Mouse (Mus musculus) forebrain, embryonic 15.5 days (tissue): Measurements from ENCODE around the gene Gm4214. TPM values are rescaled to one million over a fixed set of nuclear protein-coding genes. Genes with fewer than 3 reads are reported as not detected.
"Not testable (repeated sequence)": the region's sequence is repeated elsewhere in the genome, so short reads cannot be mapped to it uniquely, and the experiment has no call there.

ENCODE experiments used
- ATAC-seq: fragments of 200-750 bp; cut with Nextera tagmentation; replicated peaks from 2 replicates; pipeline ENCODE4 v1.8.0; 2017; ENCODE audit warnings: mild to moderate bottlenecking, moderate TSS enrichment, moderate library complexity
- H3K27ac ChIP-seq: fragments of 300-500 bp; sonication (generic); replicated peaks from 2 replicates; pipeline ENCODE4 v1.5.1; 2015; ENCODE audit warnings: mild to moderate bottlenecking, inconsistent platforms
- H3K27me3 ChIP-seq: fragments of 300-500 bp; sonication (generic); 2 replicates; pipeline ENCODE4 v1.6.1; 2015; ENCODE audit warnings: inconsistent platforms
- H3K36me3 ChIP-seq: fragments of 300-500 bp; sonication (generic); 2 replicates; pipeline ENCODE4 v1.6.1; 2015; ENCODE audit warnings: mild to moderate bottlenecking, inconsistent platforms
- H3K4me1 ChIP-seq: fragments of 300-500 bp; sonication (generic); 2 replicates; pipeline ENCODE4 v1.6.1; 2015; ENCODE audit warnings: inconsistent platforms
- H3K4me2 ChIP-seq: fragments of 300-500 bp; sonication (generic); replicated peaks from 2 replicates; pipeline ENCODE4 v1.6.1; 2015; ENCODE audit warnings: mild to moderate bottlenecking, inconsistent platforms
- H3K4me3 ChIP-seq: fragments of 300-500 bp; sonication (generic); 2 replicates; pipeline ENCODE4 v1.5.1; 2015; ENCODE audit warnings: mild to moderate bottlenecking, inconsistent platforms
- H3K9ac ChIP-seq: fragments of 300-500 bp; sonication (generic); replicated peaks from 2 replicates; pipeline ENCODE4 v1.6.1; 2015; ENCODE audit warnings: mild to moderate bottlenecking, inconsistent platforms
- H3K9me3 ChIP-seq: fragments of 300-500 bp; sonication (generic); 2 replicates; pipeline ENCODE4 v1.6.1; 2016; ENCODE audit warnings: inconsistent platforms
- WGBS: fragments of 180-500 bp; shearing (Covaris S2); methylation state at CpG from one replicate; pipeline ENCODE4 v1.1.7; 2015; ENCODE audit warnings: mixed read lengths; 5-methylcytosine and 5-hydroxymethylcytosine counted together
- polyA plus RNA-seq: library from polyadenylated mRNA; unstranded; fragments of >200 nt; fragmentation: Nextera tagmentation; extraction: Ambion mirVana; gene quantifications from 2 replicates; pipeline ENCODE4 v1.2.1, GENCODE M21; 2015

Gm4214 gene
- not detected in 2 replicates for polyA plus RNA-seq

DNA sequence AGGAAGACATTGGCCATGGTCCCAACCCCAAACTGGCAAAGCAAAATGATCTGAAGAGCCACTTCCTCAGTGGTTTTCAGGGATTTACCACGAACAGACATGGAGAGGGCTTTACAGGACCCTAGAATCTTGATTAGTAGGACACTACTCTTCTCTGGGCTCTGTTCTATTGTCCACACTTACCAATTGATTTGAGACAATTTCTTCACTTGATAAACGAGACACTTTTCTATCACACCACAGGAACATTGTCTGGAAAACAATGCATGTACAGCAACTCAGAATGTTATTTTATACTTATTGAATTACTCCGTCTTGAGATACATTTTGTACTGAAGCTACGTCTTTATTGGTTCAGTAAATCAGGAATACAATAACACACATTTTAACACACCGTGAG, at the start of gene Gm4214:
Gene Gm4214, minus strand, starts transcription at position 101 of the 400 bp plus-strand sequence.
- H3K9me3 ChIP-seq, H3K27me3 ChIP-seq, H3K9ac ChIP-seq, H3K36me3 ChIP-seq, H3K4me2 ChIP-seq, H3K4me1 ChIP-seq, ATAC-seq, H3K27ac ChIP-seq, H3K4me3 ChIP-seq: not testable (repeated sequence)
- WGBS, result no CpG with 5 or more reads among the region's 5 CpGs

DNA sequence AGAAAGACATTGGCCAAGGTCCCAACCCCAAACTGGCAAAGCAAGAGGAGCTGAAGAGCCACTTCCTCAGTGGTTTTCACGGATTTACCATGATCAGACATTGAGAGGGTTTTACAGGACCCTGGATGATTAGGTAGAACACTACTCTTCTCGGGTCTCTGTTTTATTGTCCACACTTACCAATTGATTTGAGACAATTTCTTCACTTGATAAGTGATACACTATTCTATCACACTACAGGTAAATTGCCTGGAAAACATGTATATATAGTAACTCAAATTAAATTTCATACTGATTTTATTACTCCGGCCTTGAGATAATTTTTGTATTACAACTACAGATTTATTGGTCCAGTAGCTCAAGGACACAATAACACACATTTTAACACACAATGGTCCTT, 35.4 kb upstream of the Gm4214 start, which contains the start of gene Gm4216:
Gene Gm4216, minus strand, starts transcription at position 101 of the 400 bp plus-strand sequence.
- not testable (repeated sequence) for H3K4me2 ChIP-seq, H3K27ac ChIP-seq, H3K27me3 ChIP-seq, ATAC-seq, H3K9me3 ChIP-seq, H3K36me3 ChIP-seq, H3K9ac ChIP-seq, H3K4me1 ChIP-seq, H3K4me3 ChIP-seq
- WGBS, result no CpG with 5 or more reads among the region's 3 CpGs

Other genes starting within 250 kb of the Gm4214 start
- gene Vmn1r157, start 223.0 kb downstream of the Gm4214 start, polyA plus RNA-seq, result not detected in 2 replicates
- gene Vmn1r158, start 193.9 kb downstream of the Gm4214 start, polyA plus RNA-seq, result not detected in 2 replicates
- not detected in 2 replicates for gene Vmn1r159, start 141.1 kb downstream of the Gm4214 start, polyA plus RNA-seq
- gene Vmn1r160, start 113.4 kb downstream of the Gm4214 start, polyA plus RNA-seq, result not detected in 2 replicates
- not detected in 2 replicates for gene Gm4216, start 35.2 kb upstream of the Gm4214 start, polyA plus RNA-seq
- gene Vmn1r163, start 70.9 kb upstream of the Gm4214 start, polyA plus RNA-seq, result not detected in 2 replicates
- not detected in 2 replicates for gene Gm8720, start 82.8 kb upstream of the Gm4214 start, polyA plus RNA-seq
- gene Gm10662, start 159.8 kb upstream of the Gm4214 start, polyA plus RNA-seq, result not detected in 2 replicates
- gene Vmn1r165, start 232.7 kb upstream of the Gm4214 start, polyA plus RNA-seq, result not detected in 2 replicates